Mouse (Mus musculus) intestine, postnatal 0 days (tissue): ENCODE measurements around the gene Khdc1a. TPM values are rescaled to one million over a fixed set of nuclear protein-coding genes. Genes with fewer than 3 reads are reported as not detected.

ENCODE experiments used
- ATAC-seq: fragments of 200-750 bp; cut with Nextera tagmentation; 2 replicates; pipeline ENCODE4 v1.8.0; 2017; ENCODE audit warnings: mild to moderate bottlenecking, moderate TSS enrichment, moderate library complexity
- H3K27ac ChIP-seq: fragments of 300-500 bp; sonication (generic); 2 replicates; pipeline ENCODE4 v1.5.1; 2014; ENCODE audit warnings: mild to moderate bottlenecking, low read depth, low read length, moderate library complexity
- H3K27me3 ChIP-seq: fragments of 300-500 bp; sonication (generic); replicated peaks from 2 replicates; pipeline ENCODE4 v1.6.1; 2014; ENCODE audit warnings: low read length, mixed read lengths; ENCODE audit not compliant: control insufficient read depth, insufficient read depth
- H3K36me3 ChIP-seq: fragments of 300-500 bp; sonication (generic); 2 replicates; pipeline ENCODE4 v1.6.1; 2014; ENCODE audit warnings: mild to moderate bottlenecking, moderate library complexity; ENCODE audit not compliant: control insufficient read depth, insufficient read depth
- H3K4me1 ChIP-seq: fragments of 300-500 bp; sonication (generic); replicated peaks from 2 replicates; pipeline ENCODE4 v1.6.1; 2014; ENCODE audit warnings: antibody characterized with exemption, low read length, mixed read lengths; ENCODE audit not compliant: control insufficient read depth, insufficient read depth
- H3K4me2 ChIP-seq: fragments of 300-500 bp; sonication (generic); replicated peaks from 2 replicates; pipeline ENCODE4 v1.6.1; 2014; ENCODE audit warnings: low read depth, mild to moderate bottlenecking, moderate library complexity
- H3K4me3 ChIP-seq: fragments of 300-500 bp; sonication (generic); 2 replicates; pipeline ENCODE4 v1.5.1; 2014; ENCODE audit warnings: low read depth, low read length
- H3K9ac ChIP-seq: fragments of 300-500 bp; sonication (generic); 2 replicates; pipeline ENCODE4 v1.6.1; 2014; ENCODE audit warnings: mild to moderate bottlenecking, low read depth, low read length
- H3K9me3 ChIP-seq: fragments of 300-500 bp; sonication (generic); 2 replicates; pipeline ENCODE4 v1.6.1; 2016; ENCODE audit warnings: mixed run types; ENCODE audit not compliant: control insufficient read depth
- CTCF ChIP-seq: sonication (generic); IDR thresholded peaks from 2 replicates; pipeline ENCODE4 v1.5.1; 2016; ENCODE audit warnings: low read depth, mild to moderate bottlenecking, control low read depth, antibody characterized with exemption, moderate library complexity
- WGBS: fragments of 180-500 bp; shearing (Covaris S2); extraction: QIAGEN DNeasy Blood & Tissue Kit; methylation state at CpG from one replicate; pipeline ENCODE4 v1.1.7; 2014; 5-methylcytosine and 5-hydroxymethylcytosine counted together
- polyA plus RNA-seq: library from polyadenylated mRNA; unstranded; fragments of >200 nt; fragmentation: Nextera tagmentation; extraction: Ambion mirVana; gene quantifications from 2 replicates; pipeline ENCODE4 v1.2.1, GENCODE M21; 2015

The Khdc1a gene
- polyA plus RNA-seq, result not detected in 2 replicates

DNA sequence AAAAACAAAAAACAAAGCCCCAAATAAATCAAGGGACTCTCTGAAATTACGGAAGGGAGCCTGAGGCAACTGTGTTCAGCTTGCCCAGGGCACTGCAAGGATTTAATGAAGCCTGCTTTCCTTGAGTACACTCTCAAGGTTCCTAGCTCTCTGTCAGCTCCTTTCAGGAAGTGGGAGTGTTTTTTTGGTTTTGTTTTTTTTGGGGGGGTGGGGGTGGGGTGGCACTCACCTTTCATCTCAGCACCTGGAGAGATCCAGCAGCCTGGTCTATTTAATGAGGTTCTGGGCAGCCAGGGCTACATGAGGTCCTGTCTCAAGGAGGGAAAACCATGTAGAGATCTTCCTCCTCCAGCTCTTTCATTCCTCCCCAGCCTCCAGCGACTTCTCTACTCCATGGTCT is at the start of gene Khdc1a:
Gene Khdc1a, plus strand, starts transcription at position 301 of the 400 bp plus-strand sequence.
- H3K4me1 ChIP-seq, result no peaks in the 10 kb centered on the region
- H3K36me3 ChIP-seq, result no peaks in the 10 kb centered on the region
- no peak within 1 kb of the TSS for H3K9ac ChIP-seq
- H3K27me3 ChIP-seq, result no peaks in the 10 kb centered on the region
- H3K27ac ChIP-seq, result no peak within 1 kb of the TSS
- no peaks in the 10 kb centered on the region for H3K9me3 ChIP-seq
- no peak for ATAC-seq
- no peak within 1 kb of the TSS for H3K4me2 ChIP-seq
- H3K4me3 ChIP-seq, result no peak within 1 kb of the TSS
- no peak for TF ChIP-seq CTCF
- WGBS, result 78% methylated on average over 2 of the region's 2 CpGs

DNA sequence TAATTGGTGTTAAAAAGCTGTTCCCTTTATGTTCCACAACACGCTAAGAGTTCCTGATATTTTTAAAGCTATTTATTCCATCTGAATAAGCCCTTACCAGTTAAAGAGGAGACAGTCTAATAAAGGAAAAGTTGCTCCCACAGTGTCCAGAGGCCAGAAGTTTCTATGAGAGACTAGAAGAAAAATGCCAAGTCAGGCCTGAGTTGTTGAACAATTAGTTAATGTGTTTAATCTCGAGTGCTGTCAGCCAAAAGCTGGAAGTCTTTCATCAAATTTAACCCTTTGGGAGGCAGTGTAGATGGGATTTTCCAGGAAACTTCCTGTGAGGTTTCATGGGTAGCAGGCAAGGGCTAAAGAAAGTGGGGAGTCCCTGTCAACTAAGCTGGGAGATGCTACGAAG is 49.6 kb upstream of the Khdc1a start:
- Histone ChIP-seq H3K4me1 (no peaks in the 10 kb centered on the region), H3K27ac (no peak overlapping the region), H3K27me3 (no peaks in the 10 kb centered on the region), H3K9ac (no peak overlapping the region), H3K4me3 (no peak overlapping the region), H3K36me3 (no peaks in the 10 kb centered on the region), H3K9me3 (no peaks in the 10 kb centered on the region), H3K4me2 (no peak overlapping the region)
- no peak for TF ChIP-seq CTCF
- 55% methylated on average over 3 of the region's 3 CpGs for WGBS
- no peak for ATAC-seq

DNA sequence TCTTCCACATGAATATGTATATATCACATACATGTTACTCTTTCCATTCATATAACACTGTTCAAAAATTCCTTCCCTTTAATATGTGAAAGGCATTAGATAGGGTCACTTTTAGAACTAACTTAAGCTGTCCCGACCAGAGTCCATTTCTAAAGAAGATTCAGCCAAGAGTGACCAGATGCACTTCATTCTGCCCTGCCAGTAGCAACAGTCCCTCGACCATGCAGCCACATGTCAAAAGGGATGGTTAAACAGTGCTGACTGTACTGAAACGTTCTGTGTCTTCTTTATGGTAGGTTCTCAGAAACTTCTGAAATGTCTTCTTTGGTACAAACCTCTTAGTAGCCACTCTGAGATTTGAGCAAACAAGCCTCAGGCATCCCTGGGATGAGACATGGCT is 47.8 kb upstream of the Khdc1a start:
- Histone ChIP-seq H3K36me3 (no peaks in the 10 kb centered on the region), H3K4me3 (no peak overlapping the region), H3K4me1 (no peaks in the 10 kb centered on the region), H3K27ac (no peak overlapping the region), H3K27me3 (no peaks in the 10 kb centered on the region), H3K9me3 (no peaks in the 10 kb centered on the region), H3K4me2 (no peak overlapping the region), H3K9ac (no peak overlapping the region)
- no peak for TF ChIP-seq CTCF
- 79% methylated on average over 3 of the region's 3 CpGs for WGBS
- ATAC-seq, result no peak

DNA sequence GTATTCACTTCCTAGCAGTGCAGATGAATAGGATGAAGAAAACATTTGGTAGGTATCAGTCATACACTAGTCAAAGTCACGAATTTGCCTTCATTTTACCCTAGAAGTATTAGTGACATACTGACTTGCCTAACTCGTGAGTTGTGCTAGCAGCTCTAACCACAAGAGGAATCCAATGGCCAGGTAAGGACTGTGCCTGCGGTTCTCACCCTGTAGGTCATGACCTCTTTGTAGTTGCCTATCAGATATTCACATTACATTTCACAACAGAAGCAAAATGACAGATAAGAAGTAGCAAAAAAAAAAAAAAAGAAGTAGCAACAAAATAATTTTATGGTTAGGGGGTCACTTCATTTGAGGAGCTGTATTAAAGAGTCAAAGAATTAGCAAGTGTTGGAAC is 45.3 kb upstream of the Khdc1a start:
- no peak for ATAC-seq
- H3K4me2 ChIP-seq, result no peak overlapping the region
- WGBS, result 70% methylated on average over 3 of the region's 3 CpGs
- no peak for TF ChIP-seq CTCF
- H3K36me3 ChIP-seq, result no peaks in the 10 kb centered on the region
- no peak overlapping the region for H3K9ac ChIP-seq
- H3K27ac ChIP-seq, result no peak overlapping the region
- no peaks in the 10 kb centered on the region for H3K9me3 ChIP-seq
- H3K4me1 ChIP-seq, result no peaks in the 10 kb centered on the region
- H3K4me3 ChIP-seq, result no peak overlapping the region
- no peaks in the 10 kb centered on the region for H3K27me3 ChIP-seq

DNA sequence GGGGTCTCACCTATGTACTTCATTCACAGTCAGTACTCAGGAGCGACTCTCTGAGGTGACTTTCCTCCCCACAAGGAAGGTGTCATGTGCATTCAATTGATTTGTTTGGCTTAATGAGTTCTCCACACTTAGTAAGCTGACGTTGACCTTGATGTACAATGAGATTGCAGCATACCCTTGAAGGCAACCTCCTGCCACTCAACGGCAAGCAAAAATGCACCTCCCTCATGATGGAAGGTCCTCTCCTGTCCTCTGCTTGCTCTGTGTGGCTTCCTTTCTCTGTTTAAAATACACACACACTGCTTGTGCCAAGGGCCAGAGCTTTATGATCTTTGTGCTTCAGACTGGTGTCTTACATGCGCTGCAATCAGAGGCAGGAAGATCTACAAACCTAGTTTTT is 44.8 kb upstream of the Khdc1a start:
- Histone ChIP-seq H3K4me3 (no peak overlapping the region), H3K9ac (no peak overlapping the region), H3K27ac (no peak overlapping the region), H3K9me3 (no peaks in the 10 kb centered on the region), H3K4me2 (no peak overlapping the region), H3K27me3 (no peaks in the 10 kb centered on the region), H3K36me3 (no peaks in the 10 kb centered on the region), H3K4me1 (no peaks in the 10 kb centered on the region)
- 80% methylated on average over 4 of the region's 4 CpGs for WGBS
- no peak for TF ChIP-seq CTCF
- ATAC-seq, result no peak

DNA sequence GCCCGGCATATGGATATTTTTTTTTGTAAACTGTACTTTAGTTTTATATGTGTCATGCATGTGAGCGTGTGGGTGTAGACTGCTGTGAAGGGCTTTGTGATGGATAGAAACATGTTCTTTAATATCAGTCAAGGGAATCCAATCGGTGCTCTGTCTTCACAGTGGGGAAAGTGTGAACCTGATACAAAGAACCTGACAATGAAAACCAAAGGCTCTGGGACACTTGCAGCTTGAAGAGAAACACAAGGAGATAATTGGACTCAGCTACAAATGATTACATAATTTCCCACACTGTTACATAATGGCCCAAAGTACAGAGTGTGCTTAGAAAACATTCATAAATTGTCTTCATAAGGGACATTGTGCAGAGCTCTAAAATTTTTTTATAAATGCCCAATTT is 44.0 kb upstream of the Khdc1a start:
- no peak for ATAC-seq
- WGBS, result 86% methylated on average over 3 of the region's 3 CpGs
- Histone ChIP-seq H3K4me3 (no peak overlapping the region), H3K4me1 (no peaks in the 10 kb centered on the region), H3K27me3 (no peaks in the 10 kb centered on the region), H3K36me3 (no peaks in the 10 kb centered on the region), H3K9me3 (no peaks in the 10 kb centered on the region), H3K4me2 (no peak overlapping the region), H3K27ac (no peak overlapping the region), H3K9ac (no peak overlapping the region)
- no peak for TF ChIP-seq CTCF

DNA sequence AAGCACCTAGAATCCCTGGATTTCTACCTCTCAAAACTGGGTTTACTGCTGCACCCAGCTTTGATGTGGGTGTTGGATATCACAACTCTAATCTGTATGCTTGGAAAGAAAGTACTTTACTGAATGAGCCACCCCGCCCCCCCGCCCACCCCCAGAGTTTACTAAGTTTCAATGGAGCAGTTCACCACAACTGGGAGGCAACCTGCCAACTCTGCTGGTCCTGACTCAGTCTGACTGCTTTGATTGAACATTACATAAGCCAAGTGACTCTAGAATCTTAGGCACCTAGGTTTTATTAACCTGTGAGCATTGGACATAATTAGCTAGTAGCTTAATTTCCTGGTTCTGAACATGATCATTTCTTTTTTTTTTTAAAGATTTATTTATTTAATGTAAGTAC is 35.1 kb upstream of the Khdc1a start:
- Histone ChIP-seq H3K9me3 (no peaks in the 10 kb centered on the region), H3K27me3 (no peaks in the 10 kb centered on the region), H3K36me3 (no peaks in the 10 kb centered on the region), H3K27ac (no peak overlapping the region), H3K4me3 (no peak overlapping the region), H3K4me2 (no peak overlapping the region), H3K9ac (no peak overlapping the region), H3K4me1 (no peaks in the 10 kb centered on the region)
- ATAC-seq, result no peak
- no peak for TF ChIP-seq CTCF
- WGBS, result 87% methylated on average over 2 of the region's 2 CpGs
